Mouse (Mus musculus) right cerebral cortex, adult 2 months (tissue): ENCODE measurements around the gene Slc5a5.

ENCODE experiments used
- DNase-seq, 2 experiments: peaks; one replicate each; pipeline ENCODE4 v3.0.0; 2021 to 2022; ENCODE audit warnings: low spot score in 2 of 2

Gene Slc5a5

GRCm38 (mm10) chr8:70880546-70880945 lies 12.0 kb downstream of the Slc5a5 start:
- DNase-seq, result no peak

- DNase-seq, result no peak
These were observed 12.4 kb downstream of the Slc5a5 start for GRCm38 (mm10) chr8:70880126-70880525.

GRCm38 (mm10) chr8:70879500-70879899 lies 13.1 kb downstream of the Slc5a5 start:
- no peak for DNase-seq

GRCm38 (mm10) chr8:70878178-70878577 lies 14.4 kb downstream of the Slc5a5 start:
- DNase-seq, result no peak

GRCm38 (mm10) chr8:70876382-70876781 lies 16.2 kb downstream of the Slc5a5 start:
- no peak for DNase-seq

GRCm38 (mm10) chr8:70874441-70874840 lies 18.1 kb downstream of the Slc5a5 start:
- DNase-seq, result no peak

- DNase-seq, result peak; percentile 96 to 97
These were observed 19.1 kb downstream of the Slc5a5 start, which contains the start of gene Ccdc124 for GRCm38 (mm10) chr8:70873364-70873985. Ccdc124 (minus strand) TSS chr8:70873935.

- no peak for DNase-seq
These were observed 19.8 kb downstream of the Slc5a5 start for GRCm38 (mm10) chr8:70872643-70873363.

- DNase-seq, result no peak
These were observed 21.3 kb downstream of the Slc5a5 start for GRCm38 (mm10) chr8:70871195-70871807.

GRCm38 (mm10) chr8:70869601-70870041 lies 22.9 kb downstream of the Slc5a5 start:
- DNase-seq, result peak; percentile 77 to 84

- DNase-seq, result no peak
These were observed 23.4 kb downstream of the Slc5a5 start for GRCm38 (mm10) chr8:70869199-70869571.

GRCm38 (mm10) chr8:70868559-70869198 lies 23.9 kb downstream of the Slc5a5 start:
- no peak for DNase-seq

- DNase-seq, result no peak
These were observed 26.0 kb downstream of the Slc5a5 start for GRCm38 (mm10) chr8:70866566-70866965.

- DNase-seq, result no peak
These were observed 26.5 kb downstream of the Slc5a5 start for GRCm38 (mm10) chr8:70866001-70866520.

- DNase-seq, result peak; percentile 100
These were observed 27.1 kb downstream of the Slc5a5 start for GRCm38 (mm10) chr8:70865350-70866000.

GRCm38 (mm10) chr8:70864712-70865221 lies 27.8 kb downstream of the Slc5a5 start:
- DNase-seq, result no peak

GRCm38 (mm10) chr8:70863956-70864711 lies 28.4 kb downstream of the Slc5a5 start:
- DNase-seq, result no peak

- DNase-seq, result no peak
These were observed 29.5 kb downstream of the Slc5a5 start, which contains the start of gene Kcnn1 for GRCm38 (mm10) chr8:70862824-70863641. Kcnn1 (minus strand) TSS chr8:70863258.

GRCm38 (mm10) chr8:70857516-70857915 lies 35.0 kb downstream of the Slc5a5 start:
- DNase-seq, result no peak
